Mouse (Mus musculus): Measurements from ENCODE around the gene Slc12a8. TPM values are rescaled to one million over a fixed set of nuclear protein-coding genes. Genes with fewer than 3 reads are reported as not detected.

Slc12a8 gene
- polyA plus RNA-seq, 1 experiment from 2014 or later: 0.53 TPM

GRCm38 (mm10) chr16:33670933-33671332 is 153.8 kb downstream of the Slc12a8 start:
- Histone ChIP-seq H3K27ac (replicated peaks) (no peak overlapping the region), H3K9me3 (no peaks in the 10 kb centered on the region), H3K36me3 (no peaks in the 10 kb centered on the region), H3K9ac (no peak overlapping the region), H3K4me3 (no peak overlapping the region), H3K4me2 (no peak overlapping the region), H3K27me3 (no peaks in the 10 kb centered on the region), H3K4me1 (replicated peaks) (0 out of 2 replicates have a peak, but pooled peaks cover 5% of the 10 kb centered on the region)
- ATAC-seq (ENCODE audit: low read depth): no peak
- WGBS: 91% methylated on average over 2 of the region's 2 CpGs

GRCm38 (mm10) chr16:33672188-33672587 is 155.1 kb downstream of the Slc12a8 start:
- no peak for ATAC-seq (ENCODE audit: low read depth)
- 91% methylated on average over 4 of the region's 4 CpGs for WGBS

GRCm38 (mm10) chr16:33672643-33673042 is 155.5 kb downstream of the Slc12a8 start:
- Histone ChIP-seq H3K4me1 (replicated peaks) (0 out of 2 replicates have a peak, but pooled peaks cover 5% of the 10 kb centered on the region), H3K4me3 (no peak overlapping the region), H3K27me3 (no peaks in the 10 kb centered on the region), H3K9me3 (no peaks in the 10 kb centered on the region), H3K4me2 (no peak overlapping the region), H3K36me3 (no peaks in the 10 kb centered on the region), H3K27ac (replicated peaks) (no peak overlapping the region), H3K9ac (no peak overlapping the region)
- 90% methylated on average over 4 of the region's 4 CpGs for WGBS
- ATAC-seq (ENCODE audit: low read depth): no peak

More at GRCm38 (mm10) chr16:33672188-33672587, 155.1 kb downstream of the Slc12a8 start:
- Histone ChIP-seq H3K27ac (replicated peaks) (no peak overlapping the region), H3K27me3 (no peaks in the 10 kb centered on the region), H3K9me3 (no peaks in the 10 kb centered on the region), H3K4me1 (replicated peaks) (0 out of 2 replicates have a peak, but pooled peaks cover 5% of the 10 kb centered on the region), H3K4me3 (no peak overlapping the region), H3K36me3 (no peaks in the 10 kb centered on the region), H3K9ac (no peak overlapping the region), H3K4me2 (no peak overlapping the region)

GRCm38 (mm10) chr16:33673530-33674109 is 156.5 kb downstream of the Slc12a8 start:
- H3K4me3 ChIP-seq: no peak overlapping the region
- H3K36me3 ChIP-seq: no peaks in the 10 kb centered on the region
- H3K9me3 ChIP-seq: no peaks in the 10 kb centered on the region
- peak; percentile 69; the same call in 1 of the 2 replicates for ATAC-seq (ENCODE audit: low read depth)
- 0 out of 2 replicates have a peak overlapping the region, but pooled peaks have one; percentile 1 for H3K27ac ChIP-seq (replicated peaks)
- H3K9ac ChIP-seq: no peak overlapping the region
- H3K4me1 ChIP-seq (replicated peaks): 0 out of 2 replicates have a peak, but pooled peaks cover 5% of the 10 kb centered on the region
- no peaks in the 10 kb centered on the region for H3K27me3 ChIP-seq
- 44% methylated on average over 14 of the region's 14 CpGs for WGBS
- no peak overlapping the region for H3K4me2 ChIP-seq

- Histone ChIP-seq H3K4me2 (no peak overlapping the region), H3K9me3 (no peaks in the 10 kb centered on the region), H3K27ac (replicated peaks) (no peak overlapping the region), H3K27me3 (no peaks in the 10 kb centered on the region), H3K4me1 (replicated peaks) (0 out of 2 replicates have a peak, but pooled peaks cover 5% of the 10 kb centered on the region), H3K4me3 (no peak overlapping the region), H3K9ac (no peak overlapping the region), H3K36me3 (no peaks in the 10 kb centered on the region)
- 87% methylated on average over 10 of the region's 10 CpGs for WGBS
- no peak for ATAC-seq (ENCODE audit: low read depth)
Measured at GRCm38 (mm10) chr16:33675151-33675847, 158.2 kb downstream of the Slc12a8 start.

- Histone ChIP-seq H3K9ac (no peak overlapping the region), H3K27me3 (no peaks in the 10 kb centered on the region), H3K36me3 (no peaks in the 10 kb centered on the region), H3K27ac (replicated peaks) (no peak overlapping the region), H3K4me2 (no peak overlapping the region), H3K4me3 (no peak overlapping the region), H3K4me1 (replicated peaks) (0 out of 2 replicates have a peak, but pooled peaks cover 5% of the 10 kb centered on the region), H3K9me3 (no peaks in the 10 kb centered on the region)
- 90% methylated on average over 3 of the region's 3 CpGs for WGBS
- no peak for ATAC-seq (ENCODE audit: low read depth)
Measured at GRCm38 (mm10) chr16:33675848-33676184, 158.7 kb downstream of the Slc12a8 start.

- 0 out of 2 replicates have a peak, but pooled peaks cover 5% of the 10 kb centered on the region for H3K4me1 ChIP-seq (replicated peaks)
- WGBS: 80% methylated on average over 7 of the region's 7 CpGs
Measured at GRCm38 (mm10) chr16:33676347-33677312, 159.5 kb downstream of the Slc12a8 start.

GRCm38 (mm10) chr16:33677313-33677690 is 160.2 kb downstream of the Slc12a8 start:
- Histone ChIP-seq H3K27me3 (no peaks in the 10 kb centered on the region), H3K4me2 (no peak overlapping the region), H3K9ac (no peak overlapping the region), H3K27ac (replicated peaks) (no peak overlapping the region), H3K4me1 (replicated peaks) (0 out of 2 replicates have a peak, but pooled peaks cover 5% of the 10 kb centered on the region), H3K36me3 (no peaks in the 10 kb centered on the region), H3K9me3 (no peaks in the 10 kb centered on the region), H3K4me3 (no peak overlapping the region)
- no peak for ATAC-seq (ENCODE audit: low read depth)
- WGBS: 94% methylated on average over 7 of the region's 7 CpGs

More at GRCm38 (mm10) chr16:33676347-33677312, 159.5 kb downstream of the Slc12a8 start:
- Histone ChIP-seq H3K4me2 (no peak overlapping the region), H3K9ac (no peak overlapping the region), H3K27me3 (no peaks in the 10 kb centered on the region), H3K9me3 (no peaks in the 10 kb centered on the region), H3K27ac (replicated peaks) (no peak overlapping the region), H3K36me3 (no peaks in the 10 kb centered on the region), H3K4me3 (no peak overlapping the region)
- no peak for ATAC-seq (ENCODE audit: low read depth)

- Histone ChIP-seq H3K4me2 (no peak overlapping the region), H3K4me1 (replicated peaks) (0 out of 2 replicates have a peak, but pooled peaks cover 5% of the 10 kb centered on the region)
Measured at GRCm38 (mm10) chr16:33677901-33678300, 160.8 kb downstream of the Slc12a8 start.

GRCm38 (mm10) chr16:33680271-33680670 is 163.1 kb downstream of the Slc12a8 start:
- H3K4me3 ChIP-seq: no peak overlapping the region
- no peaks in the 10 kb centered on the region for H3K36me3 ChIP-seq
- H3K9ac ChIP-seq: no peak overlapping the region
- peaks cover 13% of the 10 kb centered on the region for H3K4me1 ChIP-seq (replicated peaks)
- no peaks in the 10 kb centered on the region for H3K9me3 ChIP-seq
- H3K27me3 ChIP-seq: no peaks in the 10 kb centered on the region
- H3K27ac ChIP-seq (replicated peaks): no peak overlapping the region
- ATAC-seq (ENCODE audit: low read depth): no peak
- no peak overlapping the region for H3K4me2 ChIP-seq
- WGBS: 90% methylated on average over 7 of the region's 7 CpGs

More at GRCm38 (mm10) chr16:33677901-33678300, 160.8 kb downstream of the Slc12a8 start:
- no peak overlapping the region for H3K27ac ChIP-seq (replicated peaks)
- ATAC-seq (ENCODE audit: low read depth): no peak
- WGBS: 90% methylated on average over 5 of the region's 5 CpGs
- H3K4me3 ChIP-seq: no peak overlapping the region
- no peaks in the 10 kb centered on the region for H3K36me3 ChIP-seq
- no peak overlapping the region for H3K9ac ChIP-seq
- H3K9me3 ChIP-seq: no peaks in the 10 kb centered on the region
- no peaks in the 10 kb centered on the region for H3K27me3 ChIP-seq

- 70% methylated on average over 10 of the region's 10 CpGs for WGBS
- no peak for ATAC-seq (ENCODE audit: low read depth)
Measured at GRCm38 (mm10) chr16:33680816-33681215, 163.7 kb downstream of the Slc12a8 start.

More at GRCm38 (mm10) chr16:33680816-33681215, 163.7 kb downstream of the Slc12a8 start:
- Histone ChIP-seq H3K9ac (no peak overlapping the region), H3K4me3 (no peak overlapping the region), H3K27me3 (no peaks in the 10 kb centered on the region), H3K4me2 (no peak overlapping the region), H3K9me3 (no peaks in the 10 kb centered on the region), H3K27ac (replicated peaks) (0 out of 2 replicates have a peak overlapping the region, but pooled peaks have one; percentile 33), H3K4me1 (replicated peaks) (peaks cover 19% of the 10 kb centered on the region), H3K36me3 (no peaks in the 10 kb centered on the region)
